In genomic region chr12:69790530-69791505, GRCm38 (mm10) we compare ENCODE assay signal across 8 mouse cellular contexts. TPM values are rescaled to one million over a fixed set of nuclear protein-coding genes. Genes with fewer than 3 reads are reported as not detected.
A peak's percentile ranks its signal among the peaks of the same experiment; 100 is the strongest.
DNase-seq lines count a peak whose midpoint lies in the region; ATAC-seq and TF ChIP-seq lines count a peak whose summit lies in the region.

Gene Cdkl1, minus strand, starts transcription at chr12:69791267.

- DNase-seq in CD8-positive naive resting alpha-beta T cell, adult 2 months (ENCODE audit: low read depth in 2 of 2, low spot score in 2 of 2): peak; percentile 19 to 22
- peak; percentile 34 for DNase-seq in c-Kit-positive CD71-negative TER-119-negative erythroid progenitor cells, embryonic 14.5 days (ENCODE audit: low read depth)
- DNase-seq in forebrain, embryonic 11.5 days (ENCODE audit: low spot score): peak; percentile 80
- DNase-seq in kidney, postnatal 0 days (ENCODE audit: low spot score): peak; percentile 76
- peak; percentile 79 for DNase-seq in splenic B cell, adult 2 months (ENCODE audit: low read depth, low spot score)

- H3K9ac ChIP-seq in forebrain, embryonic 11.5 days (ENCODE audit: low read length): peak within 1 kb of the TSS; percentile 55
- H3K9ac ChIP-seq in heart, embryonic 14.5 days (ENCODE audit: low read length): peak within 1 kb of the TSS; percentile 66
- H3K9ac ChIP-seq in kidney, postnatal 0 days (ENCODE audit: low read depth, low read length): peak within 1 kb of the TSS; percentile 69
- H3K9ac ChIP-seq in liver, embryonic 12.5 days: peak within 1 kb of the TSS; percentile 75

- H3K4me2 ChIP-seq in forebrain, embryonic 11.5 days (ENCODE audit: low read depth, low read length, severe bottlenecking): peak within 1 kb of the TSS; percentile 98
- H3K4me2 ChIP-seq in heart, embryonic 14.5 days (ENCODE audit: low read length): peak within 1 kb of the TSS; percentile 82
- H3K4me2 ChIP-seq in kidney, postnatal 0 days (ENCODE audit: low read length): peak within 1 kb of the TSS; percentile 86
- H3K4me2 ChIP-seq in liver, embryonic 12.5 days: peak within 1 kb of the TSS; percentile 97
- peak within 1 kb of the TSS; percentile 97 for H3K4me2 ChIP-seq in myocyte (ENCODE audit: low read depth)

- H3K9me3 ChIP-seq in forebrain, embryonic 11.5 days (ENCODE audit: control insufficient read depth, low read length): no peaks in the 10 kb centered on the region
- no peaks in the 10 kb centered on the region for H3K9me3 ChIP-seq in heart, embryonic 14.5 days (ENCODE audit: control insufficient read depth, low read length)
- no peaks in the 10 kb centered on the region for H3K9me3 ChIP-seq in kidney, postnatal 0 days (replicated peaks; ENCODE audit: low read length)
- H3K9me3 ChIP-seq in liver, embryonic 12.5 days (replicated peaks): no peaks in the 10 kb centered on the region

- no peaks in the 10 kb centered on the region for H3K79me2 ChIP-seq in myocyte (ENCODE audit: control insufficient read depth, insufficient read depth)

- TF ChIP-seq CTCF in kidney, postnatal 0 days (IDR thresholded peaks at IDR 0.05; ENCODE audit: low read depth): no peak

- peak within 1 kb of the TSS; percentile 49 for H3K4me3 ChIP-seq in forebrain, embryonic 11.5 days (ENCODE audit: low read depth, low read length)
- peak within 1 kb of the TSS; percentile 57 to 68 for H3K4me3 ChIP-seq in heart, embryonic 14.5 days (ENCODE audit: control insufficient read depth in 1 of 2, insufficient read depth in 1 of 2, low read depth in 1 of 2, low read length in 2 of 2)
- H3K4me3 ChIP-seq in kidney, postnatal 0 days (replicated peaks; ENCODE audit: low read depth, low read length): peak within 1 kb of the TSS; percentile 57
- peak within 1 kb of the TSS; percentile 63 for H3K4me3 ChIP-seq in liver, embryonic 12.5 days
- H3K4me3 ChIP-seq in myocyte: peak within 1 kb of the TSS; percentile 5

- no peaks in the 10 kb centered on the region for H3K36me3 ChIP-seq in forebrain, embryonic 11.5 days (ENCODE audit: control insufficient read depth, insufficient read depth, low read length)
- H3K36me3 ChIP-seq in heart, embryonic 14.5 days (ENCODE audit: control insufficient read depth, insufficient read depth, low read length): no peaks in the 10 kb centered on the region
- no peaks in the 10 kb centered on the region for H3K36me3 ChIP-seq in kidney, postnatal 0 days (ENCODE audit: insufficient read depth, low read length)
- no peaks in the 10 kb centered on the region for H3K36me3 ChIP-seq in liver, embryonic 12.5 days
- H3K36me3 ChIP-seq in myocyte (ENCODE audit: control insufficient read depth, insufficient read depth): no peaks in the 10 kb centered on the region
- no peaks in the 10 kb centered on the region for H3K36me3 ChIP-seq in splenic B cell, adult 2 months (ENCODE audit: control insufficient read depth, insufficient read depth, low read length, poor library complexity, severe bottlenecking)

- ATAC-seq in forebrain, embryonic 11.5 days (replicated peaks; ENCODE audit: low FRiP score): peak; percentile 91
- ATAC-seq in heart, embryonic 14.5 days (ENCODE audit: insufficient number of reproducible peaks, insufficient read depth, low FRiP score, low read depth): peak; percentile 68
- ATAC-seq in kidney, postnatal 0 days (replicated peaks; ENCODE audit: low FRiP score, low read depth): peak; percentile 95
- peak; percentile 98 for ATAC-seq in liver, embryonic 12.5 days

- H3K4me1 ChIP-seq in forebrain, embryonic 11.5 days (replicated peaks; ENCODE audit: control insufficient read depth, insufficient read depth, low read length): peaks cover 6% of the 10 kb centered on the region; the same call in 1 of the 2 replicates
- peaks cover 0 to 6% of the 10 kb centered on the region in 2 experiments; a peak in 2 of 4 replicates for H3K4me1 ChIP-seq in heart, embryonic 14.5 days (ENCODE audit: control insufficient read depth in 2 of 2, insufficient read depth in 2 of 2, low read length in 2 of 2)
- H3K4me1 ChIP-seq in kidney, postnatal 0 days (replicated peaks; ENCODE audit: insufficient read depth, low read length): peaks cover 14% of the 10 kb centered on the region; the same call in 1 of the 2 replicates
- peaks cover 42% of the 10 kb centered on the region for H3K4me1 ChIP-seq in liver, embryonic 12.5 days

- 2% methylated on average over 43 of the region's 45 CpGs for WGBS in forebrain, embryonic 11.5 days
- WGBS in heart, embryonic 14.5 days: 2% methylated on average over 45 of the region's 45 CpGs
- WGBS in kidney, postnatal 0 days: 1% methylated on average over 45 of the region's 45 CpGs
- 4% methylated on average over 45 of the region's 45 CpGs for WGBS in liver, embryonic 12.5 days (ENCODE audit: insufficient replicate concordance)

- H3ac ChIP-seq in myocyte (ENCODE audit: control insufficient read depth, insufficient read length): no peak within 1 kb of the TSS

- peaks cover 4% of the 10 kb centered on the region for H3K27me3 ChIP-seq in forebrain, embryonic 11.5 days (ENCODE audit: control insufficient read depth, insufficient read depth, low read length)
- H3K27me3 ChIP-seq in heart, embryonic 14.5 days (ENCODE audit: control insufficient read depth, insufficient read depth, low read length): no peaks in the 10 kb centered on the region
- H3K27me3 ChIP-seq in kidney, postnatal 0 days (ENCODE audit: insufficient read depth, low read length): no peaks in the 10 kb centered on the region
- peaks cover 60% of the 10 kb centered on the region for H3K27me3 ChIP-seq in liver, embryonic 12.5 days (replicated peaks)
- no peaks in the 10 kb centered on the region for H3K27me3 ChIP-seq in myocyte (ENCODE audit: control insufficient read depth, insufficient read depth, insufficient read length)
- no peaks in the 10 kb centered on the region for H3K27me3 ChIP-seq in splenic B cell, adult 2 months (ENCODE audit: control insufficient read depth, insufficient read depth, low read length, poor library complexity, severe bottlenecking)

- TF ChIP-seq POLR2A in myocyte (IDR thresholded peaks at IDR 0.05; ENCODE audit: insufficient read length, low read depth): no peak

- no peak within 1 kb of the TSS for H3K27ac ChIP-seq in forebrain, embryonic 11.5 days (ENCODE audit: low read depth, low read length)
- H3K27ac ChIP-seq in heart, embryonic 14.5 days (replicated peaks in 1 of 2; ENCODE audit: control insufficient read depth in 1 of 2, insufficient read depth in 1 of 2, low read depth in 2 of 2, low read length in 2 of 2): no peak within 1 kb of the TSS
- peak within 1 kb of the TSS; percentile 86 for H3K27ac ChIP-seq in kidney, postnatal 0 days
- peak within 1 kb of the TSS; percentile 57; the same call in 1 of the 2 replicates for H3K27ac ChIP-seq in liver, embryonic 12.5 days

TF ChIP-seq in myocyte, 11 proteins besides CTCF, POLR2A, EP300 and RAD21:
- TF ChIP-seq MYOG (IDR thresholded peaks at IDR 0.05; ENCODE audit: control insufficient read depth in 1 of 3, insufficient read depth in 1 of 3, insufficient read length in 2 of 3, low read depth in 2 of 3) (no peak), TCF12 (IDR thresholded peaks at IDR 0.05; ENCODE audit: insufficient read depth, poor library complexity, severe bottlenecking) (no peak), CEBPB (IDR thresholded peaks at IDR 0.05; ENCODE audit: insufficient read depth, poor library complexity, severe bottlenecking) (no peak)

RNA-seq across cellular contexts. Expression of gene Cdkl1, which starts in this region (rescaled TPM):
- polyA plus RNA-seq in forebrain, embryonic 11.5 days (2014; fragmentation: Nextera tagmentation; extraction: Ambion mirVana): 0.31 and 0.81 TPM in 2 replicates
- 6.7 and 6.9 TPM in 2 replicates for polyA plus RNA-seq in heart, embryonic 14.5 days (2014; fragmentation: Nextera tagmentation; extraction: Ambion mirVana)
- 85.5 and 93.2 TPM in 2 replicates for polyA plus RNA-seq in kidney, postnatal 0 days (2015; fragmentation: Nextera tagmentation; extraction: Ambion mirVana)
- 0.67 and 0.74 TPM in 2 replicates for polyA plus RNA-seq in liver, embryonic 12.5 days (2016; fragmentation: Nextera tagmentation; extraction: Ambion mirVana)
- 0.05 TPM for polyA plus RNA-seq in myocyte (2012; fragmentation: generic; extraction: Trizol)

Comparison
In these comparisons a context has a peak if more than half of its experiments do, and no peak if none do; other contexts are left out.
1. RNA of gene Cdkl1 (polyA plus RNA-seq): 85.5 to 93.2 TPM in kidney, postnatal 0 days; 6.7 to 6.9 TPM in heart, embryonic 14.5 days, 0.31 to 0.81 TPM in forebrain, embryonic 11.5 days, 0.67 to 0.74 TPM in liver, embryonic 12.5 days and 0.05 TPM in myocyte (single experiment); every median in the first group is over 10 times any median in the second.
2. Peak in DNase-seq, ATAC-seq, H3K4me3 ChIP-seq, H3K9ac ChIP-seq and H3K4me2 ChIP-seq in forebrain, embryonic 11.5 days; RNA of the gene not detected or under 1 TPM.
3. Peak in ATAC-seq, H3K4me3 ChIP-seq, H3K27ac ChIP-seq, H3K9ac ChIP-seq and H3K4me2 ChIP-seq in liver, embryonic 12.5 days; RNA of the gene not detected or under 1 TPM.
4. DNase-seq: peak in every context shown above with its lines; median percentile 80 in forebrain, embryonic 11.5 days; 79 in splenic B cell, adult 2 months; 76 in kidney, postnatal 0 days; 34 in c-Kit-positive CD71-negative TER-119-negative erythroid progenitor cells, embryonic 14.5 days; 20 in CD8-positive naive resting alpha-beta T cell, adult 2 months.
5. H3K4me3 ChIP-seq: peak in every context shown above with its lines; median percentile 63 in liver, embryonic 12.5 days; 62 in heart, embryonic 14.5 days; 57 in kidney, postnatal 0 days; 49 in forebrain, embryonic 11.5 days; 5 in myocyte.
6. Peak in every context shown above with its lines, with median percentiles within 50 percentile points of each other: ATAC-seq, H3K4me2 ChIP-seq and H3K9ac ChIP-seq.